Mouse (Mus musculus) E14TG2a.4 (cell line): ENCODE data around the gene Tenm2.

Experiments used
- CTCF ChIP-seq: conservative IDR thresholded peaks from 2 replicates; pipeline ENCODE4 v1.5.1; 2014; ENCODE audit warnings: low read length
- NANOG ChIP-seq: IDR thresholded peaks from 2 replicates; pipeline ENCODE4 v1.6.1; 2014; ENCODE audit warnings: borderline replicate concordance, low read length, mixed read lengths
- POU5F1 ChIP-seq: IDR thresholded peaks from 2 replicates; pipeline ENCODE4 v1.6.1; 2014; ENCODE audit warnings: low read length, borderline replicate concordance

DNA sequence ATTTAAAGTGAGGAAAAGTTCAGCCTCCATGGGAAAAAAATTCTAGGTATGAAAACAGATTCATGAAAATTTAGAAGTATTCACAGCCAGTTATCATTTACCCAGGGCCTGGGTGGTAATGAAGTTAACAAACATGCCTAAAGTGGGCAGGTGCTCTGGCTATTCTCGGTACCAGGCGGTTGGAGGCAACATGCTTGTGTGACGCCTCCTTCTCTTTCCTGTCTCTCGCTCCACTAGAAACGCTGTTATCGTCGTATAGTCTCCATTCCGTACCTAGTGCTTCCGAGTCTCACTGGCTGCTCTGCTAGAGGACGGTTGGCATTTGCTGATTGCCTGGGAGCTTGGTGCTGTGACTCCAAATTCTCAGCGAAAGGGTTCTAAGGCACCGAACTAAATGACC is 749.7 kb downstream of the Tenm2 start:
- TF ChIP-seq CTCF = no peak
- no peak for TF ChIP-seq NANOG
- no peak for TF ChIP-seq POU5F1
